Mouse (Mus musculus): ENCODE measurements around the gene Slc25a16. TPM values are rescaled to one million over a fixed set of nuclear protein-coding genes. Genes with fewer than 3 reads are reported as not detected.

The Slc25a16 gene
- 10.8 and 11.9 TPM in 2 replicates for polyA plus RNA-seq (2012)

GRCm38 (mm10) chr10:62919925-62920765 is at the start of gene Slc25a16:
Gene Slc25a16, plus strand, starts transcription at chr10:62920633.

GRCm38 (mm10) chr10:62908896-62909295 is 11.5 kb upstream of the Slc25a16 start, which contains the start of gene Tet1:
Gene Tet1, minus strand, starts transcription at chr10:62908996.

GRCm38 (mm10) chr10:62946738-62947471 is 26.5 kb downstream of the Slc25a16 start, which contains the start of gene Dna2:
Gene Dna2, plus strand, starts transcription at chr10:62947026.

GRCm38 (mm10) chr10:62980039-62980954 is 59.9 kb downstream of the Slc25a16 start, which contains the start of gene Rufy2:
Gene Rufy2, plus strand, starts transcription at chr10:62980223.

Other genes with a start within 250 kb of the Slc25a16 start
- gene Stox1, start 194.5 kb upstream of the Slc25a16 start, polyA plus RNA-seq (2012), result 0.02 and 0.03 TPM in 2 replicates
- gene Ccar1, start 128.3 kb upstream of the Slc25a16 start, polyA plus RNA-seq (2012), result 9.8 and 13.7 TPM in 2 replicates
- gene Tet1, start 11.6 kb upstream of the Slc25a16 start, polyA plus RNA-seq (2012), result 0.97 and 4.5 TPM in 2 replicates
- gene Dna2, start 26.4 kb downstream of the Slc25a16 start, polyA plus RNA-seq (2012), result 11.1 and 12.6 TPM in 2 replicates
- gene Rufy2, start 59.6 kb downstream of the Slc25a16 start, polyA plus RNA-seq (2012), result 0.69 and 0.87 TPM in 2 replicates
- gene Hnrnph3, start 103.6 kb downstream of the Slc25a16 start, polyA plus RNA-seq (2012), result 17.3 and 19.6 TPM in 2 replicates
- gene Pbld2, start 103.7 kb downstream of the Slc25a16 start, polyA plus RNA-seq (2012), result not detected in 2 replicates
- gene Pbld1, start 139.5 kb downstream of the Slc25a16 start, polyA plus RNA-seq (2012), result 0.12 TPM in 1 of 2 replicates, not detected in the other
- not detected in 2 replicates for gene Atoh7, start 179.0 kb downstream of the Slc25a16 start, polyA plus RNA-seq (2012)